Mouse (Mus musculus) frontal cortex, postnatal 36 days (tissue): ENCODE data around the gene Chd3.
A peak's percentile ranks its signal among the peaks of the same experiment; 100 is the strongest.
"Not testable (repeated sequence)": the region's sequence is repeated elsewhere in the genome, so short reads cannot be mapped to it uniquely, and the experiment has no call there.

ENCODE experiments used
- DNase-seq, 2 experiments: peaks; one replicate each; pipeline ENCODE4 v3.0.0; 2022; ENCODE audit warnings: low spot score in 2 of 2

Gene Chd3

GRCm38 (mm10) chr11:69325628-69326407 lies 43.4 kb downstream of the Chd3 start, which contains the start of gene Kcnab3:
Kcnab3 (plus strand) TSS chr11:69326258.
- peak; percentile 78 to 86 for DNase-seq

GRCm38 (mm10) chr11:69324749-69325148 lies 44.5 kb downstream of the Chd3 start:
- DNase-seq: no peak

GRCm38 (mm10) chr11:69323667-69324111 lies 45.5 kb downstream of the Chd3 start, which contains the start of the genes Cntrob and Trappc1:
Cntrob (minus strand) TSS chr11:69323775.
Trappc1 (plus strand) TSS chr11:69323980.
- DNase-seq: peak; percentile 98 to 99

GRCm38 (mm10) chr11:69322693-69323471 lies 46.3 kb downstream of the Chd3 start:
- no peak for DNase-seq

GRCm38 (mm10) chr11:69322010-69322409 lies 47.2 kb downstream of the Chd3 start:
- peak in 1 of 2 experiments; percentile 50 for DNase-seq

- DNase-seq: no peak
Measured at GRCm38 (mm10) chr11:69321580-69321979, 47.6 kb downstream of the Chd3 start.

GRCm38 (mm10) chr11:69318000-69318399 lies 51.2 kb downstream of the Chd3 start:
- DNase-seq: not testable (repeated sequence)

GRCm38 (mm10) chr11:69316361-69316760 lies 52.8 kb downstream of the Chd3 start:
- DNase-seq: no peak

GRCm38 (mm10) chr11:69311266-69311665 lies 57.9 kb downstream of the Chd3 start:
- DNase-seq: no peak

- DNase-seq: no peak
Measured at GRCm38 (mm10) chr11:69306039-69306438, 63.2 kb downstream of the Chd3 start.

GRCm38 (mm10) chr11:69305291-69305690 lies 63.9 kb downstream of the Chd3 start:
- DNase-seq: no peak

GRCm38 (mm10) chr11:69302817-69303216 lies 66.4 kb downstream of the Chd3 start:
- no peak for DNase-seq

- no peak for DNase-seq
Measured at GRCm38 (mm10) chr11:69298231-69298630, 71.0 kb downstream of the Chd3 start.

- peak in 1 of 2 experiments; percentile 27 for DNase-seq
Measured at GRCm38 (mm10) chr11:69297799-69298198, 71.4 kb downstream of the Chd3 start.

GRCm38 (mm10) chr11:69295286-69295685 lies 73.9 kb downstream of the Chd3 start:
- DNase-seq: peak; percentile 15 to 38
